Mouse (Mus musculus) liver (tissue): ENCODE data around the gene Lztfl1.
"Not testable (repeated sequence)": the region's sequence is repeated elsewhere in the genome, so short reads cannot be mapped to it uniquely, and the experiment has no call there.

Experiments used
- DNase-seq: peaks from one replicate; pipeline ENCODE4 v3.0.0-alpha.2; 2020; ENCODE audit warnings: mixed read lengths

Lztfl1 gene

GRCm38 (mm10) chr9:123678327-123679105 is 39.0 kb downstream of the Lztfl1 start, which contains the start of the genes Ccr9 and Slc6a20a:
Gene Ccr9, plus strand, starts transcription at chr9:123678439.
Gene Slc6a20a, minus strand, starts transcription at chr9:123678885.
- peak; percentile 84 for DNase-seq

GRCm38 (mm10) chr9:123665645-123666044 is 51.9 kb downstream of the Lztfl1 start:
- peak; percentile 65 for DNase-seq

GRCm38 (mm10) chr9:123659986-123660676 is 57.4 kb downstream of the Lztfl1 start:
- DNase-seq: not testable (repeated sequence)

DNA sequence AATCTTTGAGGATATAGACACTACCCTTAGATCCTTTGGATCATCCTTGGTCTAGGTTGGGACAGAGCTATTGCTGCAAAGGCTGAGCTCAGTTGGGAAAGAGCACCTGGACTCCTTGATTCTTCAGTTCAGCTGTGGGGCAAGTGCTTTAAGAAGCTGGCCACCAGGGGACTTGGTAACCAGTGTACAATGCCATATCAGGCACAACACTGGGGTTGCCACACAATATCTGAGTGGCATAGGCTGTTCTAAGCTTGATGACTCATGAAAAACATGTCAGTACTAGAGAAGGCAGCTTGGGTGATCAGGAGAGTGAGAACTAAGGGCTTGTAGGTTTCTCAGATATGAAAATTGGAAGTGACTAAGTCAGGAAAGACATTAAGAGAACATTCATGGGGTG is 58.5 kb downstream of the Lztfl1 start:
- no peak for DNase-seq

- no peak for DNase-seq
Measured at GRCm38 (mm10) chr9:123657457-123657856, 60.0 kb downstream of the Lztfl1 start.

DNA sequence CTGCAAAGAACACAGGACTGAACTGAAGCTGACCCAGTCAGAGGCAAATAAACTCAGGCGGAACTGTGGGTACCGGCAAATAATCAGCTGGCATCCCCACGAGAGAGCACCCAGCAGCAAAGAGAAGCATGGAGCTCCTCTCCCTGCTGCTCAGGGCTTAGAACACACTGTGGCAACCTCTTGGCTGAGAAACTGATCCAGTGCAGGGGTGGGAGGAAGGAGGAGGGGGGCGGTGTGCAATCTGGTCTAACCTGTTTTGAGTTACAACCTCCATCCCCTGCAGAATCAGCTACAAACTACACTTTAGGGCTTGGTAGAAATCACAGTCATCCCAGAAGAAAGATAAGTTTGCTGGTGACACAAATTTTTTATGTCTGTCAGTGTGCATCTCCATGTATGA is 66.1 kb downstream of the Lztfl1 start:
- no peak for DNase-seq

DNA sequence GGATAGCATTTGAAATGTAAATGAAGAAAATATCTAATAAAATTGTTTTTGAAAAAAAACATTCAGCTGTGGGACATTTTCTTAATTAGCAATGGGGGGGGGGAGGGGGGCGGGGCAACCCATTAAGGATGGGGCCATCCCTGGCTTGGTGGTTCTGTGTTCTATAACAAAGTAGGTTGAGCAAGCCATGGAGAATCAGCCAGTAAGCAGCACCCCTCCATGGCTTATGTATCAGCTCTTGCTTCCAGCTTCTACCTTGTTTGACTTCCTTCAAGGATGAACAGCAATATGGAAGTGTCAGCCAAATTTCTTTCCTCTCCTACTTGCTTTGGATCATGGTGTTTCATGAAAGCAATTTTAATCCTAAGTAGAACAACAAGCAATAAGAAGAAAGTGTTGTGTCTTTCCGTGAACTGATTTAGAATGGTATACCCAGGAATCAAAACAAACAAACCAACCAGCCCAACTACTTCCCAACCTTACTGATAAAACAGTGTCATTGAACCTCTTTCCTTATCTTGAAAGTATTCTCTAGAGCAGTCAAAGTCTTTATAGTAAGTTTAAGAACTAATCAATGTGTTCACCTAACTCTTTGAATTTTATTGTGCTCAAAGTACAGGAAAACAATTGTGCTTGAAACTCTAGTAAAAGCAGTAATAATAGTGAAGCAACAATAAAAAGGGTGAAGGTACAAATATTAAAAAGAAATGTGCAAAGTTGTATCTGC is 67.5 kb downstream of the Lztfl1 start:
- DNase-seq: no peak
